Mouse (Mus musculus): ENCODE measurements around the gene Gm17617.

DNA sequence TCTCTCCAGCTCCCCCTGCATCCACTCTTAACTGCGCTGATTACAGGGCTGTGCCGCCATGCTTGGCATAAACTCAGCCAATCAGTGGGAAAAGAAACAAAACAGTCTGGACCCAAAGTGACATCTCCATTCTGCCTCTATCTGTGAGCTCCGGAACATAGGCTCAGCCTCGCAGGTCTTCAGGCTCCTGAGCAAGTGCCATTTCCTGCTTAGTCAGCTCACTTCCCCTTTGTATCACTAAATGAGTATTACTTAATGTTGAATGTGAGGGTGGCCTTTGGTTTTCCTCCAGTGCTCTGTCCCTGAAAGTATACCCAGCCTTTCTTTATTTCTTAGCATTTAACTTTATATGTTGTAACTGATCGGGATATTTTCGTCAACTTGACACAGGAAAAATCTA lies 8.4 kb downstream of the Gm17617 start:
- TF ChIP-seq CTCF (IDR thresholded peaks at IDR 0.05; ENCODE audit: extremely low read depth, insufficient read depth, low read length), result no peak
- TF ChIP-seq POLR2A (IDR thresholded peaks at IDR 0.05; ENCODE audit: extremely low read depth, insufficient read depth, low read length), result no peak

Data from cortical plate, adult 2 months (tissue).